In the genomic region with DNA sequence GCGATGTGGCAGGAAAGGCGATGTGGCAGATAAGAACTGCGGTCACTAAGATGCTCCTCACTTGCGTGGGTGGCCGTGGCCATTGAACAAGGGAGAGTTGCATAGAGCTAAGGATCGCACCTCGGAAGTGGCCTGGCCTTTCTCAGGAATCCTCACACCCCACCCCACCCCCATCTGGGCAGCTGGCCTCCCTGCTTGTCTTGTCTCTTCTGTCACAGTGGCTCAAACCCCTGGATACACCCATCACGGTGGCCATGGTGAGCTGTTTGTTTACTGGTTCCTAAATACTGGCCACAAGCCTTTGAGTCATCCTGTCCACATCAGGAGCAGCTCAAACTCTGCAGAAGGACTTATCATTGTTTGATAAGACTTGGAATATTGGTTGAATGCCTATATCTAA, we compare ENCODE assay signal across 28 mouse cellular contexts.
DNase-seq lines count a peak whose midpoint lies in the region; ATAC-seq and TF ChIP-seq lines count a peak whose summit lies in the region.
"Had no signal": no experiment of that assay in that cellular context is flagged by ENCODE, and none has a peak within 500 bp of the region (broad histone marks: within the 10 kb centered on the region; RNA-seq: fewer than 3 reads in every experiment).

No protein-coding gene starts in this region.

- no peak overlapping the region for H3K4me2 ChIP-seq in heart, embryonic 12.5 days
- H3K4me2 ChIP-seq in intestine, postnatal 0 days (replicated peaks; ENCODE audit: low read depth): no peak overlapping the region
- H3K4me2 ChIP-seq in intestine, embryonic 16.5 days (ENCODE audit: low read depth, low read length): no peak overlapping the region
- H3K4me2 ChIP-seq: embryonic facial prominence, embryonic 13.5 days; embryonic facial prominence, embryonic 15.5 days; forebrain, embryonic 12.5 days had no signal

- H3K27ac ChIP-seq in heart, embryonic 12.5 days (ENCODE audit: poor library complexity, severe bottlenecking): peak overlapping the region; percentile 35
- no peak overlapping the region for H3K27ac ChIP-seq in intestine, postnatal 0 days (ENCODE audit: low read depth, low read length)
- H3K27ac ChIP-seq in intestine, embryonic 16.5 days (ENCODE audit: low read length): no peak overlapping the region
- H3K27ac ChIP-seq: embryonic facial prominence, embryonic 13.5 days; embryonic facial prominence, embryonic 15.5 days; forebrain, embryonic 10.5 days; forebrain, embryonic 12.5 days had no signal

- H3K9me3 ChIP-seq in heart, embryonic 12.5 days (replicated peaks): peaks cover 10% of the 10 kb centered on the region
- H3K9me3 ChIP-seq in intestine, postnatal 0 days (ENCODE audit: control insufficient read depth): no peaks in the 10 kb centered on the region
- 0 out of 2 replicates have a peak, but pooled peaks cover 3% of the 10 kb centered on the region for H3K9me3 ChIP-seq in intestine, embryonic 16.5 days (ENCODE audit: control insufficient read depth, low read length)
- H3K9me3 ChIP-seq: embryonic facial prominence, embryonic 13.5 days; embryonic facial prominence, embryonic 15.5 days; forebrain, embryonic 12.5 days; G1E had no signal

- H3K4me1 ChIP-seq in heart, embryonic 12.5 days (replicated peaks): peaks cover 31% of the 10 kb centered on the region
- no peaks in the 10 kb centered on the region for H3K4me1 ChIP-seq in intestine, postnatal 0 days (replicated peaks; ENCODE audit: control insufficient read depth, insufficient read depth, low read length)
- H3K4me1 ChIP-seq in intestine, embryonic 16.5 days (ENCODE audit: control insufficient read depth, insufficient read depth, low read length): no peaks in the 10 kb centered on the region
- H3K4me1 ChIP-seq: embryonic facial prominence, embryonic 13.5 days; forebrain, embryonic 10.5 days; forebrain, embryonic 12.5 days had no signal

- WGBS in heart, embryonic 12.5 days: 36% methylated on average over 8 of the region's 8 CpGs
- whole genome bisulfite sequencing in intestine, postnatal 0 days: 66% methylated on average over 8 of the region's 8 CpGs
- WGBS in intestine, embryonic 16.5 days: 68% methylated on average over 8 of the region's 8 CpGs

- intact Hi-C loops in heart, postnatal 25 days (cut with DNase I): no loop called here

- H3K4me3 ChIP-seq in heart, embryonic 12.5 days: no peak overlapping the region
- H3K4me3 ChIP-seq in intestine, postnatal 0 days (ENCODE audit: low read depth, low read length): no peak overlapping the region
- H3K4me3 ChIP-seq in intestine, embryonic 16.5 days (ENCODE audit: low read length): no peak overlapping the region
- H3K4me3 ChIP-seq: embryonic facial prominence, embryonic 13.5 days; embryonic facial prominence, embryonic 15.5 days; erythroblast, embryonic 14.5 days; forebrain, embryonic 10.5 days; forebrain, embryonic 12.5 days had no signal

- no peak for ATAC-seq in heart, embryonic 12.5 days (ENCODE audit: insufficient number of reproducible peaks, low FRiP score)
- peak; percentile 20; the same call in 1 of the 2 replicates for ATAC-seq in intestine, postnatal 0 days
- ATAC-seq in intestine, embryonic 16.5 days: no peak
- ATAC-seq: CD4-positive, CD25-positive, alpha-beta regulatory T cell, adult 4 months; forebrain, embryonic 14.5 days had no signal

- no peaks in the 10 kb centered on the region for H3K27me3 ChIP-seq in heart, embryonic 12.5 days (replicated peaks)
- H3K27me3 ChIP-seq in intestine, postnatal 0 days (replicated peaks; ENCODE audit: control insufficient read depth, insufficient read depth, low read length): no peaks in the 10 kb centered on the region
- H3K27me3 ChIP-seq in intestine, embryonic 16.5 days (replicated peaks; ENCODE audit: control insufficient read depth, insufficient read depth, low read length): no peaks in the 10 kb centered on the region
- H3K27me3 ChIP-seq: CH12.LX; embryonic facial prominence, embryonic 13.5 days; embryonic facial prominence, embryonic 15.5 days; forebrain, embryonic 12.5 days had no signal

- H3K36me3 ChIP-seq in heart, embryonic 12.5 days: peaks cover 59% of the 10 kb centered on the region
- H3K36me3 ChIP-seq in intestine, postnatal 0 days (ENCODE audit: control insufficient read depth, insufficient read depth): peaks cover 44% of the 10 kb centered on the region
- peaks cover 15% of the 10 kb centered on the region for H3K36me3 ChIP-seq in intestine, embryonic 16.5 days (ENCODE audit: control insufficient read depth, insufficient read depth, low read length)
- H3K36me3 ChIP-seq: G1E had no signal

- DNase-seq in heart, adult 11 months: peak; percentile 95
- no peak for DNase-seq in heart, postnatal 25 days (ENCODE audit: low spot score)
- no peak for DNase-seq in heart, adult 9 months (ENCODE audit: low spot score in 2 of 2)
- peak; percentile 46 for DNase-seq in heart, postnatal 4 days
- DNase-seq in thymus, postnatal 36 days: no peak
- DNase-seq: adrenal gland, adult 2 months; adrenal gland, postnatal 10 days; adrenal gland, postnatal 25 days; B cell, adult 2 months; cerebellum, adult 11 months; cerebellum, adult 18-20 months; cerebellum, adult 8-10 months; cerebellum, adult 9-11 months; cerebellum, postnatal 14 days; cerebellum, postnatal 36 days; embryo, embryonic 11 days had no signal

- no peak overlapping the region for H3K9ac ChIP-seq in heart, embryonic 12.5 days
- no peak overlapping the region for H3K9ac ChIP-seq in intestine, postnatal 0 days (ENCODE audit: low read depth, low read length)
- H3K9ac ChIP-seq in intestine, embryonic 16.5 days (ENCODE audit: low read depth, low read length): no peak overlapping the region
- H3K9ac ChIP-seq: embryonic facial prominence, embryonic 13.5 days; embryonic facial prominence, embryonic 15.5 days; forebrain, embryonic 12.5 days had no signal

- no peak for TF ChIP-seq CTCF in intestine, postnatal 0 days (IDR thresholded peaks at IDR 0.05; ENCODE audit: low read depth)

Comparison
In these comparisons a context has a peak if more than half of its experiments do, and no peak if none do; other contexts are left out.
1. DNase-seq: peak in heart, adult 11 months (single experiment) and heart, postnatal 4 days (single experiment); none in heart, postnatal 25 days (single experiment), heart, adult 9 months (0 of 2) and thymus, postnatal 36 days (0 of 2).